Mouse (Mus musculus) heart, embryonic 11.5 days (tissue): ENCODE data around the gene Pik3c2b. TPM values are rescaled to one million over a fixed set of nuclear protein-coding genes. Genes with fewer than 3 reads are reported as not detected.
A peak's percentile ranks its signal among the peaks of the same experiment; 100 is the strongest.

Experiments used
- ATAC-seq: fragments of 200-750 bp; cut with Nextera tagmentation; replicated peaks from 2 replicates; pipeline ENCODE4 v1.8.0; 2017; ENCODE audit warnings: moderate library complexity; ENCODE audit not compliant: insufficient number of reproducible peaks, low FRiP score, low TSS enrichment
- H3K27ac ChIP-seq: fragments of 300-500 bp; sonication (generic); 2 replicates; pipeline ENCODE4 v1.5.1; 2014; ENCODE audit warnings: mild to moderate bottlenecking, low read depth, low read length
- H3K27me3 ChIP-seq: fragments of 300-500 bp; sonication (generic); 2 replicates; pipeline ENCODE4 v1.6.1; 2014; ENCODE audit warnings: mild to moderate bottlenecking, low read length, mixed read lengths; ENCODE audit not compliant: control insufficient read depth, insufficient read depth
- H3K36me3 ChIP-seq: fragments of 300-500 bp; sonication (generic); 2 replicates; pipeline ENCODE4 v1.6.1; 2014; ENCODE audit warnings: mild to moderate bottlenecking, low read length, moderate library complexity, mixed read lengths; ENCODE audit not compliant: control insufficient read depth, insufficient read depth
- H3K4me1 ChIP-seq: fragments of 300-500 bp; sonication (generic); 2 replicates; pipeline ENCODE4 v1.6.1; 2014; ENCODE audit warnings: low read length; ENCODE audit not compliant: control insufficient read depth, insufficient read depth
- H3K4me2 ChIP-seq: fragments of 300-500 bp; sonication (generic); 2 replicates; pipeline ENCODE4 v1.6.1; 2014; ENCODE audit warnings: mild to moderate bottlenecking, moderate library complexity
- H3K4me3 ChIP-seq: fragments of 300-500 bp; sonication (generic); 2 replicates; pipeline ENCODE4 v1.5.1; 2014; ENCODE audit warnings: low read depth, low read length
- H3K9ac ChIP-seq: fragments of 300-500 bp; sonication (generic); 2 replicates; pipeline ENCODE4 v1.6.1; 2014; ENCODE audit warnings: mild to moderate bottlenecking, low read depth, low read length, moderate library complexity
- H3K9me3 ChIP-seq: fragments of 300-500 bp; sonication (generic); replicated peaks from 2 replicates; pipeline ENCODE4 v1.6.1; 2016; ENCODE audit warnings: low read length; ENCODE audit not compliant: control insufficient read depth
- WGBS: fragments of 180-500 bp; shearing (Covaris S2); extraction: QIAGEN DNeasy Blood & Tissue Kit; methylation state at CpG from one replicate; pipeline ENCODE4 v1.1.7; 2014; ENCODE audit not compliant: insufficient replicate concordance; 5-methylcytosine and 5-hydroxymethylcytosine counted together
- polyA plus RNA-seq: library from polyadenylated mRNA; unstranded; fragments of >200 nt; fragmentation: Nextera tagmentation; extraction: Ambion mirVana; gene quantifications from 2 replicates; pipeline ENCODE4 v1.2.1, GENCODE M21; 2014

The Pik3c2b gene
- polyA plus RNA-seq, 1 experiment from 2014 or later = 10.3 TPM

GRCm38 (mm10) chr1:133132388-133133326, 87.2 kb downstream of the Pik3c2b start:
- Histone ChIP-seq H3K9ac (peak overlapping the region; percentile 99), H3K4me2 (peak overlapping the region; percentile 84), H3K27ac (peak overlapping the region; percentile 99), H3K27me3 (no peaks in the 10 kb centered on the region), H3K4me1 (peaks cover 10% of the 10 kb centered on the region), H3K4me3 (peak overlapping the region; percentile 99), H3K9me3 (no peaks in the 10 kb centered on the region), H3K36me3 (peaks cover 6% of the 10 kb centered on the region)
- ATAC-seq = no peak
- WGBS = 6% methylated on average over 26 of the region's 26 CpGs

GRCm38 (mm10) chr1:133133425-133133824, 88.0 kb downstream of the Pik3c2b start:
- H3K4me2 ChIP-seq = peak overlapping the region; percentile 84
- peak overlapping the region; percentile 99 for H3K4me3 ChIP-seq
- peak overlapping the region; percentile 99 for H3K9ac ChIP-seq
- H3K27ac ChIP-seq = peak overlapping the region; percentile 99; the same call in 1 of the 2 replicates
- no peaks in the 10 kb centered on the region for H3K9me3 ChIP-seq
- peaks cover 10% of the 10 kb centered on the region for H3K4me1 ChIP-seq
- H3K27me3 ChIP-seq = no peaks in the 10 kb centered on the region
- no peak for ATAC-seq
- 7% methylated on average over 2 of the region's 2 CpGs for WGBS
- H3K36me3 ChIP-seq = peaks cover 13% of the 10 kb centered on the region

GRCm38 (mm10) chr1:133134071-133134470, 88.6 kb downstream of the Pik3c2b start:
- Histone ChIP-seq H3K4me3 (peak overlapping the region; percentile 99), H3K9ac (peak overlapping the region; percentile 99), H3K9me3 (no peaks in the 10 kb centered on the region), H3K4me2 (peak overlapping the region; percentile 84), H3K36me3 (peaks cover 19% of the 10 kb centered on the region), H3K4me1 (peaks cover 10% of the 10 kb centered on the region), H3K27ac (no peak overlapping the region), H3K27me3 (no peaks in the 10 kb centered on the region)
- ATAC-seq = no peak
- 15% methylated on average over 4 of the region's 4 CpGs for WGBS

GRCm38 (mm10) chr1:133134881-133135280, 89.4 kb downstream of the Pik3c2b start:
- Histone ChIP-seq H3K36me3 (peaks cover 21% of the 10 kb centered on the region), H3K9ac (peak overlapping the region; percentile 99; the same call in 1 of the 2 replicates), H3K4me2 (peak overlapping the region; percentile 84), H3K4me1 (peaks cover 10% of the 10 kb centered on the region), H3K4me3 (peak overlapping the region; percentile 99), H3K27ac (no peak overlapping the region), H3K9me3 (no peaks in the 10 kb centered on the region), H3K27me3 (no peaks in the 10 kb centered on the region)
- WGBS = 37% methylated on average over 4 of the region's 4 CpGs
- no peak for ATAC-seq

GRCm38 (mm10) chr1:133135808-133136207, 90.3 kb downstream of the Pik3c2b start:
- Histone ChIP-seq H3K4me1 (peaks cover 10% of the 10 kb centered on the region), H3K9me3 (no peaks in the 10 kb centered on the region), H3K27ac (no peak overlapping the region), H3K9ac (no peak overlapping the region), H3K4me3 (peak overlapping the region; percentile 0; the same call in 1 of the 2 replicates), H3K27me3 (no peaks in the 10 kb centered on the region), H3K4me2 (peak overlapping the region; percentile 84), H3K36me3 (peaks cover 28% of the 10 kb centered on the region)
- ATAC-seq = no peak
- 71% methylated on average over 5 of the region's 5 CpGs for WGBS

GRCm38 (mm10) chr1:133138401-133138800, 92.9 kb downstream of the Pik3c2b start:
- no peak for ATAC-seq
- Histone ChIP-seq H3K4me1 (peaks cover 7% of the 10 kb centered on the region), H3K9me3 (no peaks in the 10 kb centered on the region), H3K4me3 (no peak overlapping the region), H3K27ac (no peak overlapping the region), H3K4me2 (no peak overlapping the region), H3K27me3 (no peaks in the 10 kb centered on the region), H3K36me3 (peaks cover 34% of the 10 kb centered on the region), H3K9ac (no peak overlapping the region)
- WGBS = 97% methylated on average over 1 of the region's 1 CpGs

- no peaks in the 10 kb centered on the region for H3K4me1 ChIP-seq
- H3K9me3 ChIP-seq = 0 out of 2 replicates have a peak, but pooled peaks cover 3% of the 10 kb centered on the region
- ATAC-seq = no peak
- peaks cover 1% of the 10 kb centered on the region for H3K36me3 ChIP-seq
- no peaks in the 10 kb centered on the region for H3K27me3 ChIP-seq
- H3K4me3 ChIP-seq = no peak overlapping the region
- 60% methylated on average over 22 of the region's 22 CpGs for WGBS
- no peak overlapping the region for H3K27ac ChIP-seq
- no peak overlapping the region for H3K4me2 ChIP-seq
- H3K9ac ChIP-seq = no peak overlapping the region
Measured at GRCm38 (mm10) chr1:133146014-133147009, 100.8 kb downstream of the Pik3c2b start.

GRCm38 (mm10) chr1:133147324-133147723, 101.9 kb downstream of the Pik3c2b start:
- H3K36me3 ChIP-seq = no peaks in the 10 kb centered on the region; the same call in 1 of the 2 replicates
- no peak overlapping the region for H3K4me2 ChIP-seq
- WGBS = 81% methylated on average over 5 of the region's 5 CpGs
- H3K9ac ChIP-seq = no peak overlapping the region
- no peak overlapping the region for H3K27ac ChIP-seq
- H3K4me1 ChIP-seq = no peaks in the 10 kb centered on the region
- ATAC-seq = no peak
- H3K4me3 ChIP-seq = no peak overlapping the region
- H3K27me3 ChIP-seq = no peaks in the 10 kb centered on the region
- H3K9me3 ChIP-seq = 0 out of 2 replicates have a peak, but pooled peaks cover 3% of the 10 kb centered on the region
